Mouse (Mus musculus) ES-E14 (cell line): ENCODE data around the gene Smco2. TPM values are rescaled to one million over a fixed set of nuclear protein-coding genes. Genes with fewer than 3 reads are reported as not detected.

Experiments used
- DNase-seq: peaks from one replicate; pipeline ENCODE4 v3.0.0-alpha.2; 2013; ENCODE audit warnings: low read depth, low spot score
- H3K27ac ChIP-seq: 2 replicates; pipeline ENCODE4 v1.5.1; 2012; ENCODE audit warnings: low read depth, mild to moderate bottlenecking, low read length, moderate library complexity, mixed read lengths; ENCODE audit not compliant: poor library complexity, insufficient read depth, severe bottlenecking
- H3K36me3 ChIP-seq: 2 replicates; pipeline ENCODE4 v1.6.1; 2012; ENCODE audit warnings: mild to moderate bottlenecking, low read length, moderate library complexity, mixed read lengths; ENCODE audit not compliant: control insufficient read depth, poor library complexity, insufficient read depth, severe bottlenecking
- H3K4me1 ChIP-seq, 2 experiments: fragments of 150-350 bp in 1 of 2; sonication (generic) in 1 of 2; 2 replicates each; pipeline ENCODE4 v1.6.1; 2012; ENCODE audit warnings: low read length in 2 of 2, mild to moderate bottlenecking in 1 of 2, mixed read lengths in 1 of 2; ENCODE audit not compliant: control insufficient read depth in 2 of 2, insufficient read depth in 2 of 2, poor library complexity in 1 of 2
- H3K4me3 ChIP-seq, 2 experiments: fragments of 150-350 bp in 1 of 2; sonication (generic) in 1 of 2; 2 replicates each; pipeline ENCODE4 v1.5.1; 2012; ENCODE audit warnings: low read length in 2 of 2, low read depth in 1 of 2, mild to moderate bottlenecking in 1 of 2, mixed read lengths in 1 of 2; ENCODE audit not compliant: insufficient read depth in 1 of 2, poor library complexity in 1 of 2, severe bottlenecking in 1 of 2
- H3K9ac ChIP-seq: 2 replicates; pipeline ENCODE4 v1.6.1; 2012; ENCODE audit warnings: low read depth, mild to moderate bottlenecking, low read length, mixed read lengths; ENCODE audit not compliant: poor library complexity, insufficient read depth, severe bottlenecking
- H3K9me3 ChIP-seq: fragments of 150-350 bp; sonication (generic); 2 replicates; pipeline ENCODE4 v1.6.1; 2012; ENCODE audit warnings: low read depth, mild to moderate bottlenecking, low read length; ENCODE audit not compliant: control insufficient read depth, insufficient read depth
- CHD2 ChIP-seq: IDR thresholded peaks from 2 replicates; pipeline ENCODE4 v1.6.1; 2014; ENCODE audit warnings: mild to moderate bottlenecking, low read depth, low read length, inconsistent platforms
- HCFC1 ChIP-seq: IDR thresholded peaks from 2 replicates; pipeline ENCODE4 v1.6.1; 2012; ENCODE audit warnings: low read length, inconsistent platforms, borderline replicate concordance; ENCODE audit not compliant: insufficient read depth
- MAFK ChIP-seq: IDR thresholded peaks from 2 replicates; pipeline ENCODE4 v1.6.1; 2014; ENCODE audit warnings: mild to moderate bottlenecking, low read depth, low read length, inconsistent platforms; ENCODE audit not compliant: insufficient read depth
- ZC3H11A ChIP-seq: IDR thresholded peaks from 2 replicates; pipeline ENCODE4 v1.6.1; 2012; ENCODE audit warnings: low read depth, mild to moderate bottlenecking, inconsistent platforms, low read length, borderline replicate concordance
- ZNF384 ChIP-seq: IDR thresholded peaks from 2 replicates; pipeline ENCODE4 v1.6.1; 2012; ENCODE audit warnings: low read depth, low read length, inconsistent platforms
- in situ Hi-C, 2 experiments: fragments of 600-800 bp; cut with MboI; formaldehyde crosslinking; loops; one replicate each; pipeline ENCODE4 v1.15.1; 2025; ENCODE audit warnings: low sequenced_read_pairs in 2 of 2, inconsistent platforms in 1 of 2; ENCODE audit not compliant: unreplicated experiment in 2 of 2
- total RNA-seq: library from RNA; depleted of rRNA; stranded (reverse); fragments of 300-350 nt; gene quantifications from 2 replicates; pipeline ENCODE4 v1.2.3, GENCODE M21; 2012; rRNA removed

Smco2 gene
- not detected in 2 replicates for total RNA-seq

GRCm38 (mm10) chr6:146850050-146850449 is at the start of gene Smco2:
Gene Smco2, plus strand, starts transcription at chr6:146850104.
- Histone ChIP-seq H3K9me3 (no peaks in the 10 kb centered on the region), H3K4me1 (peaks cover 0 to 6% of the 10 kb centered on the region in 2 experiments; a peak in 1 of 4 replicates), H3K4me3 (no peak within 1 kb of the TSS), H3K36me3 (no peaks in the 10 kb centered on the region), H3K27ac (no peak within 1 kb of the TSS), H3K9ac (no peak within 1 kb of the TSS)
- no peak for TF ChIP-seq MAFK
- TF ChIP-seq CHD2: no peak
- TF ChIP-seq HCFC1: no peak
- no peak for TF ChIP-seq ZC3H11A
- TF ChIP-seq ZNF384: no peak
- no peak for DNase-seq
- in situ Hi-C loops: no loop called here

GRCm38 (mm10) chr6:146809991-146810390 is 39.9 kb upstream of the Smco2 start:
- no peak for TF ChIP-seq CHD2
- H3K27ac ChIP-seq: no peak overlapping the region
- H3K9ac ChIP-seq: no peak overlapping the region
- H3K36me3 ChIP-seq: no peaks in the 10 kb centered on the region; the same call in 1 of the 2 replicates
- no peaks in the 10 kb centered on the region for H3K9me3 ChIP-seq
- in situ Hi-C loops: no loop called here
- no peak overlapping the region for H3K4me3 ChIP-seq
- no peak for DNase-seq
- no peaks in the 10 kb centered on the region for H3K4me1 ChIP-seq

GRCm38 (mm10) chr6:146813007-146813406 is 36.9 kb upstream of the Smco2 start:
- in situ Hi-C loops: no loop called here
- no peak for TF ChIP-seq ZNF384
- TF ChIP-seq ZC3H11A: no peak

GRCm38 (mm10) chr6:146820177-146820965 is 29.5 kb upstream of the Smco2 start:
- no peak for DNase-seq
- Histone ChIP-seq H3K4me3 (no peak overlapping the region; a peak in 1 of 4 replicates), H3K27ac (no peak overlapping the region), H3K36me3 (no peaks in the 10 kb centered on the region), H3K4me1 (no peaks in the 10 kb centered on the region), H3K9ac (no peak overlapping the region; the same call in 1 of the 2 replicates), H3K9me3 (no peaks in the 10 kb centered on the region)
- no peak for TF ChIP-seq CHD2
- TF ChIP-seq HCFC1: no peak
- TF ChIP-seq ZC3H11A: no peak
- TF ChIP-seq ZNF384: no peak
- TF ChIP-seq MAFK: no peak
- in situ Hi-C loops: no loop called here

More at GRCm38 (mm10) chr6:146813007-146813406, 36.9 kb upstream of the Smco2 start:
- Histone ChIP-seq H3K36me3 (no peaks in the 10 kb centered on the region; the same call in 1 of the 2 replicates), H3K4me3 (no peak overlapping the region), H3K9me3 (no peaks in the 10 kb centered on the region), H3K27ac (no peak overlapping the region), H3K9ac (no peak overlapping the region), H3K4me1 (no peaks in the 10 kb centered on the region)
- no peak for DNase-seq

- TF ChIP-seq ZNF384: no peak
- TF ChIP-seq HCFC1: no peak
- no peak for TF ChIP-seq ZC3H11A
- no peak for TF ChIP-seq MAFK
- TF ChIP-seq CHD2: no peak
- in situ Hi-C loops: no loop called here
- Histone ChIP-seq H3K4me3 (no peak overlapping the region), H3K27ac (0 out of 2 replicates have a peak overlapping the region, but pooled peaks have one; percentile 12), H3K9ac (no peak overlapping the region), H3K9me3 (no peaks in the 10 kb centered on the region), H3K36me3 (no peaks in the 10 kb centered on the region), H3K4me1 (no peaks in the 10 kb centered on the region)
- DNase-seq: no peak
Measured at GRCm38 (mm10) chr6:146821958-146822357, 27.9 kb upstream of the Smco2 start.
